35 mouse cellular contexts compared by ENCODE assay signal in the genomic region with DNA sequence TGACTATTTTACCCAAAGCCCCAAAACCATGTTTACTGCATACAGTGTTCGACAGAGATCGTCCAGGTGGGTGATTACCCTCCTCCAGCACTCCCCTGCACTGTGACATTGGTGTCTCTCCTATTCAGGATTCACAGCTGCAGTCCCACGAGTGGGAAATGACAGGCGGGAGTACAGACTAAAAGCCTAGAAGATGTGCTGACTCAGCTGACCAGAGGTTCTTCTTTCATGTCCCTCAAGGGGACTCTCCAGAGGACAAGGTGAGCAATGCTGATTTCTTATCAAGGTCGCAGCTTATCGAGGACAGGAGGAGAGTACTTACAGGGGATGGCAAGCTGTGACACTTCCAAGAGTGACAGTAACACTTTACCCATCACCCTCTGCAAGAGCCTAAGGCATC.
"Had no signal": no experiment of that assay in that cellular context is flagged by ENCODE, and none has a peak within 500 bp of the region (broad histone marks: within the 10 kb centered on the region; RNA-seq: fewer than 3 reads in every experiment).

No protein-coding gene starts in this region.

- H3K9me3 ChIP-seq: heart, embryonic 10.5 days; heart, embryonic 12.5 days; heart, embryonic 13.5 days; heart, embryonic 15.5 days; hindbrain, embryonic 10.5 days; hindbrain, embryonic 12.5 days; hindbrain, embryonic 13.5 days; hindbrain, embryonic 15.5 days; intestine, embryonic 15.5 days; kidney, embryonic 15.5 days had no signal

- ATAC-seq: hindbrain, embryonic 16.5 days; hindbrain, postnatal 0 days; inflammation-experienced regulatory T-cells, adult 6 months; intestine, embryonic 15.5 days; intestine, embryonic 16.5 days; intestine, postnatal 0 days had no signal

- H3K4me3 ChIP-seq: heart, embryonic 10.5 days; heart, embryonic 12.5 days; heart, embryonic 13.5 days; heart, embryonic 15.5 days; hindbrain, embryonic 10.5 days; hindbrain, embryonic 12.5 days; hindbrain, embryonic 13.5 days; hindbrain, embryonic 15.5 days; intestine, embryonic 15.5 days; kidney, embryonic 15.5 days; layer of hippocampus, adult 2 months had no signal

- H3K27ac ChIP-seq: heart, embryonic 10.5 days; heart, embryonic 13.5 days; heart, embryonic 15.5 days; hindbrain, embryonic 10.5 days; hindbrain, embryonic 12.5 days; hindbrain, embryonic 13.5 days; hindbrain, embryonic 14.5 days; hindbrain, embryonic 15.5 days; hindbrain, postnatal 0 days; intestine, embryonic 15.5 days; kidney, embryonic 15.5 days; kidney, postnatal 0 days; layer of hippocampus, adult 2 months had no signal

- H3K9ac ChIP-seq: heart, embryonic 12.5 days; heart, embryonic 13.5 days; heart, embryonic 15.5 days; hindbrain, embryonic 12.5 days; hindbrain, embryonic 13.5 days; hindbrain, embryonic 14.5 days; hindbrain, embryonic 15.5 days; intestine, embryonic 15.5 days; kidney, embryonic 15.5 days had no signal

- H3K36me3 ChIP-seq: heart, embryonic 10.5 days; heart, embryonic 12.5 days; heart, embryonic 13.5 days; heart, embryonic 15.5 days; hindbrain, embryonic 10.5 days; hindbrain, embryonic 12.5 days; hindbrain, embryonic 13.5 days; hindbrain, embryonic 15.5 days; intestine, embryonic 15.5 days; kidney, embryonic 15.5 days had no signal

- H3K4me2 ChIP-seq: heart, embryonic 11.5 days; heart, embryonic 12.5 days; heart, embryonic 13.5 days; heart, embryonic 15.5 days; hindbrain, embryonic 12.5 days; hindbrain, embryonic 13.5 days; hindbrain, embryonic 14.5 days; hindbrain, embryonic 15.5 days; kidney, embryonic 15.5 days had no signal

- DNase-seq: heart, postnatal 10 days; heart, postnatal 14 days; heart, postnatal 36 days; heart, postnatal 4 days; kidney, adult 11 months; kidney, adult 18-20 months; kidney, adult 2 months; kidney, adult 8-10 months; kidney, adult 9 months; kidney, postnatal 10 days; kidney, postnatal 14 days; kidney, postnatal 25 days; kidney, postnatal 36 days; kidney, postnatal 4 days; layer of hippocampus, adult 9-11 months; layer of hippocampus, postnatal 36 days had no signal

- H3K27me3 ChIP-seq: heart, embryonic 13.5 days; heart, embryonic 15.5 days; hindbrain, embryonic 12.5 days; hindbrain, embryonic 13.5 days; hindbrain, embryonic 15.5 days; intestine, embryonic 15.5 days; kidney, embryonic 15.5 days had no signal

- H3K4me1 ChIP-seq: heart, embryonic 12.5 days; heart, embryonic 13.5 days; heart, embryonic 15.5 days; intestine, embryonic 15.5 days; kidney, embryonic 15.5 days had no signal
